Mouse (Mus musculus) CH12.LX (cell line): ENCODE data around the gene Msh2. TPM values are rescaled to one million over a fixed set of nuclear protein-coding genes. Genes with fewer than 3 reads are reported as not detected.
A peak's percentile ranks its signal among the peaks of the same experiment; 100 is the strongest.

Experiments
- DNase-seq: peaks from one replicate; pipeline ENCODE4 v3.0.0-alpha.2; 2013; ENCODE audit errors: extremely low read depth
- H3K27ac ChIP-seq: 2 replicates; pipeline ENCODE4 v1.5.1; 2012; ENCODE audit warnings: low read depth, mild to moderate bottlenecking, control low read depth, moderate library complexity; ENCODE audit not compliant: insufficient read depth
- H3K27me3 ChIP-seq: replicated peaks from 2 replicates; pipeline ENCODE3; 2012; ENCODE audit warnings: inconsistent platforms
- H3K36me3 ChIP-seq, 2 experiments: replicated peaks in 1 of 2; 2 replicates each; pipeline versions ENCODE3 to v1.6.1; 2012; ENCODE audit warnings: inconsistent platforms in 1 of 2, low read length in 1 of 2, mild to moderate bottlenecking in 1 of 2, mixed read lengths in 1 of 2, moderate library complexity in 1 of 2; ENCODE audit not compliant: control insufficient read depth in 1 of 2, insufficient read depth in 1 of 2
- H3K4me1 ChIP-seq, 2 experiments: 2 replicates each; pipeline ENCODE4 v1.6.1; 2012; ENCODE audit warnings: inconsistent platforms in 1 of 2, moderate library complexity in 1 of 2; ENCODE audit not compliant: insufficient read depth in 2 of 2, control insufficient read depth in 1 of 2
- H3K4me2 ChIP-seq: 2 replicates; pipeline ENCODE4 v1.6.1; 2012; ENCODE audit warnings: low read depth, mild to moderate bottlenecking, control low read depth; ENCODE audit not compliant: poor library complexity, insufficient read depth, severe bottlenecking
- H3K4me3 ChIP-seq, 3 experiments: fragments of 150-350 bp in 1 of 3; sonication (generic) in 1 of 3; replicated peaks in 1 of 3; 2 replicates each; pipeline versions ENCODE3 to v1.5.1; 2011 to 2012; ENCODE audit warnings: low read depth in 2 of 3, low read length in 2 of 3, mild to moderate bottlenecking in 2 of 3, moderate library complexity in 2 of 3, control low read depth in 1 of 3, improper control_type of control experiment in 1 of 3, inconsistent platforms in 1 of 3, mixed read lengths in 1 of 3; ENCODE audit not compliant: poor library complexity in 1 of 3
- H3K79me2 ChIP-seq: replicated peaks from 2 replicates; pipeline ENCODE4 v1.6.1; 2012; ENCODE audit warnings: mild to moderate bottlenecking, moderate library complexity; ENCODE audit not compliant: control insufficient read depth, poor library complexity, insufficient read depth, severe bottlenecking; ENCODE audit errors: extremely low read depth
- H3K9ac ChIP-seq: 2 replicates; pipeline ENCODE4 v1.6.1; 2012; ENCODE audit warnings: low read depth, mild to moderate bottlenecking, control low read depth, moderate library complexity; ENCODE audit not compliant: insufficient read depth
- H3K9me3 ChIP-seq: replicated peaks from 2 replicates; pipeline ENCODE3; 2012; ENCODE audit warnings: low read length, inconsistent platforms, mixed read lengths
- BHLHE40 ChIP-seq: IDR thresholded peaks from 2 replicates; pipeline ENCODE4 v1.6.1; 2011; ENCODE audit warnings: mild to moderate bottlenecking, low read depth, low read length, improper control_type of control experiment
- CHD1 ChIP-seq: IDR thresholded peaks from 2 replicates; pipeline ENCODE4 v1.6.1; 2012; ENCODE audit warnings: low read depth, low read length, improper control_type of control experiment, inconsistent platforms
- CTCF ChIP-seq, 2 experiments: IDR thresholded peaks in 1 of 2; conservative IDR thresholded peaks in 1 of 2; 2 replicates each; pipeline ENCODE4 v1.5.1; 2011 to 2012; ENCODE audit warnings: low read depth in 2 of 2, low read length in 2 of 2, improper control_type of control experiment in 1 of 2, inconsistent platforms in 1 of 2, mild to moderate bottlenecking in 1 of 2, moderate library complexity in 1 of 2
- E2F4 ChIP-seq: IDR thresholded peaks from 2 replicates; pipeline ENCODE4 v1.6.1; 2011; ENCODE audit warnings: low read depth, low read length, improper control_type of control experiment; ENCODE audit not compliant: insufficient replicate concordance
- ELF1 ChIP-seq: IDR thresholded peaks from 2 replicates; pipeline ENCODE4 v1.6.1; 2014; ENCODE audit warnings: low read depth, mild to moderate bottlenecking, inconsistent platforms, low read length, improper control_type of control experiment
- ETS1 ChIP-seq: conservative IDR thresholded peaks from 2 replicates; pipeline ENCODE4 v1.6.1; 2012; ENCODE audit warnings: low read depth, mild to moderate bottlenecking, inconsistent platforms, low read length, improper control_type of control experiment, moderate library complexity
- IRF4 ChIP-seq: IDR thresholded peaks from 2 replicates; pipeline ENCODE4 v1.6.1; 2014; ENCODE audit warnings: low read depth, mild to moderate bottlenecking, inconsistent platforms, low read length, improper control_type of control experiment
- JUN ChIP-seq: IDR thresholded peaks from 2 replicates; pipeline ENCODE4 v1.6.1; 2011; ENCODE audit warnings: low read depth, mild to moderate bottlenecking, low read length, improper control_type of control experiment, moderate library complexity; ENCODE audit not compliant: insufficient read depth
- KAT2A ChIP-seq: IDR thresholded peaks from 2 replicates; pipeline ENCODE4 v1.6.1; 2012; ENCODE audit warnings: low read length, improper control_type of control experiment, inconsistent platforms; ENCODE audit not compliant: insufficient replicate concordance
- MAZ ChIP-seq: IDR thresholded peaks from 2 replicates; pipeline ENCODE4 v1.6.1; 2012; ENCODE audit warnings: low read depth, mild to moderate bottlenecking, inconsistent platforms, low read length, improper control_type of control experiment, moderate library complexity
- MEF2A ChIP-seq: IDR thresholded peaks from 2 replicates; pipeline ENCODE4 v1.6.1; 2014; ENCODE audit warnings: low read depth, mild to moderate bottlenecking, inconsistent platforms, low read length, improper control_type of control experiment, borderline replicate concordance
- MXI1 ChIP-seq: IDR thresholded peaks from 2 replicates; pipeline ENCODE4 v1.6.1; 2011; ENCODE audit warnings: mild to moderate bottlenecking, low read depth, low read length, improper control_type of control experiment
- NELFE ChIP-seq: IDR thresholded peaks from 2 replicates; pipeline ENCODE4 v1.6.1; 2011; ENCODE audit warnings: low read depth, low read length, improper control_type of control experiment
- NRF1 ChIP-seq: IDR thresholded peaks from 2 replicates; pipeline ENCODE4 v1.6.1; 2014; ENCODE audit warnings: low read depth, mild to moderate bottlenecking, inconsistent platforms, low read length, improper control_type of control experiment, moderate library complexity
- PAX5 ChIP-seq: IDR thresholded peaks from 2 replicates; pipeline ENCODE4 v1.6.1; 2012; ENCODE audit warnings: low read length, inconsistent platforms, mixed read lengths
- POLR2A ChIP-seq: IDR thresholded peaks from 2 replicates; pipeline ENCODE4 v1.6.1; 2011; ENCODE audit warnings: low read depth, mild to moderate bottlenecking, improper control_type of control experiment, low read length
- RAD21 ChIP-seq: IDR thresholded peaks from 2 replicates; pipeline ENCODE4 v1.6.1; 2011; ENCODE audit warnings: low read depth, mild to moderate bottlenecking, low read length, improper control_type of control experiment, moderate library complexity
- SIN3A ChIP-seq: IDR thresholded peaks from 2 replicates; pipeline ENCODE4 v1.6.1; 2012; ENCODE audit warnings: low read length, improper control_type of control experiment, inconsistent platforms
- SMC3 ChIP-seq: IDR thresholded peaks from 2 replicates; pipeline ENCODE4 v1.6.1; 2011; ENCODE audit warnings: low read depth, low read length, improper control_type of control experiment
- TBP ChIP-seq: conservative IDR thresholded peaks from 2 replicates; pipeline ENCODE4 v1.6.1; 2011; ENCODE audit warnings: low read depth, low read length, improper control_type of control experiment
- TCF12 ChIP-seq: IDR thresholded peaks from 2 replicates; pipeline ENCODE4 v1.6.1; 2014; ENCODE audit warnings: low read depth, mild to moderate bottlenecking, inconsistent platforms, low read length, improper control_type of control experiment
- UBTF ChIP-seq: IDR thresholded peaks from 2 replicates; pipeline ENCODE4 v1.6.1; 2012; ENCODE audit warnings: low read depth, mild to moderate bottlenecking, inconsistent platforms, low read length, improper control_type of control experiment, moderate library complexity
- USF1 ChIP-seq: IDR thresholded peaks from 2 replicates; pipeline ENCODE4 v1.6.1; 2014; ENCODE audit warnings: low read depth, mild to moderate bottlenecking, inconsistent platforms, low read length, improper control_type of control experiment
- ZC3H11A ChIP-seq: IDR thresholded peaks from 2 replicates; pipeline ENCODE4 v1.6.1; 2012; ENCODE audit warnings: low read depth, mild to moderate bottlenecking, inconsistent platforms, low read length, improper control_type of control experiment
- ZKSCAN1 ChIP-seq: IDR thresholded peaks from 2 replicates; pipeline ENCODE4 v1.6.1; 2012; ENCODE audit warnings: low read depth, inconsistent platforms, low read length, improper control_type of control experiment, borderline replicate concordance
- ZMIZ1 ChIP-seq: IDR thresholded peaks from 2 replicates; pipeline ENCODE4 v1.6.1; 2012; ENCODE audit warnings: low read depth, mild to moderate bottlenecking, inconsistent platforms, low read length, improper control_type of control experiment
- dilution Hi-C: fragments of 300-500 bp; cut with MboI; formaldehyde crosslinking; loops from 2 replicates; pipeline ENCODE4 v1.14.3; 2020; ENCODE audit warnings: low sequenced_read_pairs; ENCODE audit not compliant: extremely low pct_unique_long_range_greater_than_20kb, extremely low pct_ligation_motif_present
- in situ Hi-C: fragments of 300-500 bp; cut with MboI; formaldehyde crosslinking; loops from 3 replicates; pipeline ENCODE4 v1.14.3; 2019; ENCODE audit warnings: low sequenced_read_pairs, low pct_ligation_motif_present, low pct_unique_long_range_greater_than_20kb, mixed read lengths
- polyA plus RNA-seq: library from polyadenylated mRNA; unstranded; fragments of >175 nt; gene quantifications from 2 replicates; pipeline ENCODE4 v1.2.1, GENCODE M21; 2012; ENCODE audit warnings: low read depth; ENCODE audit not compliant: insufficient read length
- total RNA-seq, 2 experiments: library from RNA; depleted of rRNA; stranded (reverse); fragments of 300-350 nt in 1 of 2; fragments of >200 nt in 1 of 2; gene quantifications; 2 replicates each; pipeline ENCODE4 v1.2.3; 2012 to 2014

The Msh2 gene
- total and polyA plus RNA-seq, 3 experiments, result 34.8 to 48.2 (median 47.5) TPM

- H3K9ac ChIP-seq, result no peak overlapping the region
- no peak overlapping the region for H3K4me2 ChIP-seq
- H3K4me1 ChIP-seq, result no peaks in the 10 kb centered on the region
- dilution Hi-C loops (no loop called here), in situ Hi-C loops (loop anchor here (10.0 kb wide), 1 partner anchor 60 kb away; no protein-coding TSS in a partner anchor)
- H3K4me3 ChIP-seq, result no peak overlapping the region
- no peaks in the 10 kb centered on the region for H3K79me2 ChIP-seq
- peak; percentile 56 for DNase-seq
- H3K9me3 ChIP-seq, result no peaks in the 10 kb centered on the region
- H3K27ac ChIP-seq, result no peak overlapping the region
- H3K27me3 ChIP-seq, result no peaks in the 10 kb centered on the region
- H3K36me3 ChIP-seq, result no peaks in the 10 kb centered on the region
- peak; percentile 73 for TF ChIP-seq SMC3
- no peak for TF ChIP-seq USF1
- TF ChIP-seq NELFE, result no peak
- TF ChIP-seq POLR2A, result no peak
- TF ChIP-seq PAX5, result no peak
- no peak for TF ChIP-seq BHLHE40
- TF ChIP-seq RAD21, result peak; percentile 50
- TF ChIP-seq CTCF (conservative IDR thresholded peaks at IDR 0.05 in 1 of 2, IDR thresholded peaks at IDR 0.05 in 1 of 2; ENCODE audit: low read depth in 2 of 2, low read length in 2 of 2), result peak; percentile 87 to 98
- TF ChIP-seq TCF12, result no peak
- TF ChIP-seq NRF1, result 0 out of 2 replicates have a peak, but pooled peaks have one; percentile 15
- TF ChIP-seq IRF4, result peak; percentile 31; the same call in 1 of the 2 replicates
These were observed 6.9 kb upstream of the Msh2 start for GRCm38 (mm10) chr17:87665066-87665822.

GRCm38 (mm10) chr17:87672677-87673286 is 652 bp downstream of the Msh2 start:
- Histone ChIP-seq H3K4me3 (peak overlapping the region; percentile 74 to 93 (median 85)), H3K79me2 (peaks cover 25% of the 10 kb centered on the region), H3K9ac (peak overlapping the region; percentile 64), H3K4me2 (peak overlapping the region; percentile 87), H3K9me3 (no peaks in the 10 kb centered on the region), H3K27me3 (no peaks in the 10 kb centered on the region), H3K27ac (peak overlapping the region; percentile 36), H3K36me3 (peaks cover 0 to 26% of the 10 kb centered on the region in 2 experiments), H3K4me1 (peaks cover 10 to 24% of the 10 kb centered on the region in 2 experiments)
- dilution Hi-C loops, result no loop called here
- peak; percentile 27 for DNase-seq
- in situ Hi-C loops, result no loop called here
- TF ChIP-seq ZC3H11A, result no peak
- no peak for TF ChIP-seq TCF12
- no peak for TF ChIP-seq ZKSCAN1
- no peak for TF ChIP-seq SIN3A
- no peak for TF ChIP-seq JUN
- no peak for TF ChIP-seq ELF1
- TF ChIP-seq CHD1, result no peak
- TF ChIP-seq MEF2A, result no peak
- peak; percentile 37; the same call in 1 of the 2 replicates for TF ChIP-seq BHLHE40
- no peak for TF ChIP-seq MAZ
- no peak; the same call in 1 of the 2 replicates for TF ChIP-seq ZMIZ1
- no peak for TF ChIP-seq RAD21
- peak; percentile 81; the same call in 1 of the 2 replicates for TF ChIP-seq MXI1
- TF ChIP-seq TBP, result no peak
- no peak for TF ChIP-seq KAT2A
- TF ChIP-seq UBTF, result peak; percentile 77; the same call in 1 of the 2 replicates
- no peak for TF ChIP-seq IRF4
- no peak for TF ChIP-seq E2F4
- no peak for TF ChIP-seq ETS1
